Mouse (Mus musculus): ENCODE measurements around the gene Sfrp5.

Sfrp5 gene

DNA sequence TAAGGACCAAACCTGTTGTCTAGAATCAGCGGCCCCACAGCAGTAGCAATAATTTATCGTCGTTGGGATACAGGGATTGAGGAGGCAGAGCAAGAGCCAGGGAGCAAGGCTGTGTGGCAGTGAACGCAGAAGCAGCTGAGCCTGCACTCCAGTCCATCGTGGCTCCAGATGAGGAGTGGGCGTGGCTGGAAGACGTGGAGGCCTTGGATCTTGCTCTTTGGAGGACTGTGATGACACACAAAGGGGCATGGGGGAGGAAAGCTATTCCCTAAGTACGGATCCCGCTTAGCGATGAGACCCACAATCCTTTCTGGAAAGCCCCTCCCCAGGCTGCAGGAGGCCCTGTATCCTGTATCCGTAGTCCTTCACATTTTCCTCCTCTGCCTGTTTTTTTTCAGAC, 4.0 kb downstream of the Sfrp5 start:
- peak; percentile 43 for DNase-seq (ENCODE audit: low read depth, low spot score)

GRCm38 (mm10) chr19:42197066-42197465, 5.0 kb downstream of the Sfrp5 start:
- DNase-seq (ENCODE audit: low read depth, low spot score) = no peak

- no peak for DNase-seq (ENCODE audit: low read depth, low spot score)
Measured at GRCm38 (mm10) chr19:42196378-42196777, 5.7 kb downstream of the Sfrp5 start.

DNA sequence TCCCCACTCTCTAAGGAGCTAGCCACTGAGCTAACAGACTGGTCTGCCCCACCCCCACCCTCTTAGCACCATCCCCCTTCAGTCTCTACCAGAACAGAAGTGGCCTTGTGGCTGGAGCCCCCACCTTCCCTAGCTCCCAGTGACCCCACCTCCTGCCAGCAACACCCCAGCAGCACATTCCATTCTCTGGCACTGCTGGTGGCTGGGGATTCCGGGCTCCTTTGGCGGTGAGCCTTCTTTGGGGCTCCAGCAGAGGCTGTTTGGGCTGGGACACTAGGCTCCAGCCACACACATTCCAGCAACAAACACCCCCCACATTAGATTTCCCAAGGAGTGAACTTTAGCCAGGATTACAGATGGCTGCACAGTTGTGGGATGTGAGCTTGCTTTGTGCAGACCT, 8.7 kb downstream of the Sfrp5 start:
- DNase-seq (ENCODE audit: low read depth, low spot score) = peak; percentile 30

DNA sequence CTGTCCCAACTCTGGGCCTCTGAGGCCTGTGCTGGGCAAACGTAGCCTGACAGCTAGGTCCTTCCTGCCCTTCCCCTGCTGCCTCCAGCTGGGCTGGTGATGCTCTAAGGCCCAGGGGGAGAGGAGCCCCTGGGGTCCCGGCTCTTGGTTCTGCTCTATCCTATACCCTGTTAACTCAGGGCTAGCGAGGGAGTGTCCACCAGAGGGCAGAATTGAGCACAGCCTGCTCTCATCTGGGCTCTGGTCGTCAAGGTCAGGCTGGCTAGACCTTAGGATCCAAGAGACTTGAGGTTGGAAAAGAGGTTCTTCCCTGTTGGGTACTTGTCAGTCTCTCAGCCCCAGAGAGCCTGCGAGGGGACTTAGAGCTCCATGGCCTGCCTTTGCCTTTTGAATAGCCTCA, 11.6 kb downstream of the Sfrp5 start:
- peak; percentile 76 for DNase-seq (ENCODE audit: low read depth, low spot score)

GRCm38 (mm10) chr19:42189735-42190134, 12.3 kb downstream of the Sfrp5 start:
- no peak for DNase-seq (ENCODE audit: low read depth, low spot score)

- DNase-seq (ENCODE audit: low read depth, low spot score) = peak; percentile 64
Measured at GRCm38 (mm10) chr19:42182673-42183072, 19.4 kb downstream of the Sfrp5 start.

DNA sequence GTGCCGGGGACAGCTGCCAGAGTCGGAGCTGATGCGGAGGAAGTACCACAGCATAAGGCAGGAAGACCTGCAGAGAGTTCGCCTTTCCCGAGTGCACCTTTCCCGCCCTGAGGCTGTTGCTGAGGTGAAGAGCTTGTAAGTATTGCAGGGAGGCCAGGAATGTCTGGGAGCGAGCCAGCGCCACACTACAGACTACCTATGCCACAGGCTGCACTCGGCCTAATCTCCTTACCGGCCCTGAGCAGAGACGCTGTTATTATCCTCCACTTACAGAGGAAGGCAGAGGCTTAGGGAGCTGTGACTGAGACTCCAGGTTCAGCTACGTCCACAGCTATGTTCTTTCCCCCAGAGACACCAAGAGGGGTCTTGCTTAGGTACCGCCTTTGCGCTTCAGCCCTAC, 22.7 kb downstream of the Sfrp5 start:
- DNase-seq (ENCODE audit: low read depth, low spot score) = no peak

- DNase-seq (ENCODE audit: low read depth, low spot score) = no peak
Measured at GRCm38 (mm10) chr19:42177461-42177860, 24.6 kb downstream of the Sfrp5 start.

GRCm38 (mm10) chr19:42176841-42177240, 25.2 kb downstream of the Sfrp5 start:
- DNase-seq (ENCODE audit: low read depth, low spot score) = no peak

GRCm38 (mm10) chr19:42170025-42170969, 31.8 kb downstream of the Sfrp5 start:
- peak; percentile 95 for DNase-seq (ENCODE audit: low read depth, low spot score)

DNA sequence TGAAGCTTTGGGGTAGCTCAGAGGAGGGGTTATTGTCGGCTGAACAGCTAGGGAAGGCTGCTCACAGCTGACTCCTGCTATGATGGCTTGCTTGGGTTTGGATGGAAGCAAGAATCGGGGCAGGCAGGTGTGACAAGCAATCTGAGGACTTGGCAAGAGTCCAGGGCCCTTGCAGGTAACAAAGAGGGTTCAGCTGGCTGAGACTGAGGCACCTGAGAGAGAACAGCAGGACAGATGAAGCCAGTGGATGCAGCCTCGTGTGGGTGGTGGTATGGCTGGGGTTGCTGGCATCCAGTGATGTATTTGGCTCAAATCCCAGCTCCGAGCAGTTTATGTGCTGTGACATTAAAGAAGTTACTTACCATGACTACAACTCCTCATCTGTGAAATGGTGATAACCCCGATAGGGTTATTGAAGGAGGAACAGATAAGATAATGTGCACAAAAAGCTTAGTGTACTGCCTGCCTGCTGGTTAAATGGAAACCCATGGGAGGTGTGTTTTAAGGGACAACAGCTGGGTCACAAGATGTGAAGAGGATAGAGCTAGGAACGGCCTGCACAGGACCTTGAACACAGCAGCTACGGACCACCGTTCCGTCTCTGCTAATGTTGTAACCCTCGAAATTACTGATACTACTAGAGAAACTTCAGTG, 32.6 kb downstream of the Sfrp5 start:
- DNase-seq (ENCODE audit: low read depth, low spot score) = no peak

GRCm38 (mm10) chr19:42167489-42167888, 34.6 kb downstream of the Sfrp5 start:
- DNase-seq (ENCODE audit: low read depth, low spot score) = no peak

- DNase-seq (ENCODE audit: low read depth, low spot score) = no peak
Measured at GRCm38 (mm10) chr19:42166766-42167165, 35.3 kb downstream of the Sfrp5 start.

GRCm38 (mm10) chr19:42166130-42166529, 35.9 kb downstream of the Sfrp5 start:
- DNase-seq (ENCODE audit: low read depth, low spot score) = peak; percentile 80

- no peak for DNase-seq (ENCODE audit: low read depth, low spot score)
Measured at GRCm38 (mm10) chr19:42164188-42164587, 37.9 kb downstream of the Sfrp5 start.

GRCm38 (mm10) chr19:42163764-42164163, 38.3 kb downstream of the Sfrp5 start, which contains the start of gene Zfyve27:
TSS of gene Zfyve27 (plus strand) at chr19:42163951.
- no peak for DNase-seq (ENCODE audit: low read depth, low spot score)

GRCm38 (mm10) chr19:42158246-42159017, 43.6 kb downstream of the Sfrp5 start:
- no peak for DNase-seq (ENCODE audit: low read depth, low spot score)

DNA sequence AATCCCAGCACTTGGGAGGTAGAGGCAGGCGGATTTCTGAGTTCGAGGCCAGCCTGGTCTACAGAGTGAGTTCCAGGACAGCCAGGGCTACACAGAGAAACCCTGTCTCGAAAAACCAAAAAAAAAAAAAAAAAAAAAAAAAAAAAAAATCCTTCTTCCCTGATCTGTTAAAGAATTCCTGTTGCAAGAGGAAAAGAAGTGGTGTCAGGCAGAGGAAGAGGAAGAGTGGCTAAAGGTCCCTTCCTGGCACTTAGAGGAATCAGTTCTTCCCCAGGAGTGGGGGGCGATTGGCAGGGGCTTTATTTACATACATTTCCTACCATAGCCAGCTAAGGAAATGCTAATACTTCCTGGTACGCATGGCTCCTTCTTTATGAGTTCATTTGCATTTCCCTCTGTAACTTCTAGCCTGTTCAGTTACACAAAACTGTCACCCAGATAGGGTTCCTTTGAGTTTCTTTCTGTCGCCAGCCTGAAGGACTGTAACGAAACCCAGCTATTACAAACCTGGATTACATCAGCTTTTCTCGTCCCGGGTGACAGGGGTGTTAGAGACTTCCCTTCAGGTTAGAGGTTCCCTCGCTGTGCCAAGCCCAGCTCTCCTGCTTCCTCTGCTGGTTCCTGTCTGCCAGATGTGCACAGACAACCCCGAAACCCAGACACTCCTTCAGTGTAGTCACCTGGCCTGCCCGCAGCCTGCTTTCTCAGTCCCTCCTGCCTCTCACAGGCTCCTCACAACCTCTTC, 44.4 kb downstream of the Sfrp5 start:
- DNase-seq (ENCODE audit: low read depth, low spot score) = no peak

DNA sequence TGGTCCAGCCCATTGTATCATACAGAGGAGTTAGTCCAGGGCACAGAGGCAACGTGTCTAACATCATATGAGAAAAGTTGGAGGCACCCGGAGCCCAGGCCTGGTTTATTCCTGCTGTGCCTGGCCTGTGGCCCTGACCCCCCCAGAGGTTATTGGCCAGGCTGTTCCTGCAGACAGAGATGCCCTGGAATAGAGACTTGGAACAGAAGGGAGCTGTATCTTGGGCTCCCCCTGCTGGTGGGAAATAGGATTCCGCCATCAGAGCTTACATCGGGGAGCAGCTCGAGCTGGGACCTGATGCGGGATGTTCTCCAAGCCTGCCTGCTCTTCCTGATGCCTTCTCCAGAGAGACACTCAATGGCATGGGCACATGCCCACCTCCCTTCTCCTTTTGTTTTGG, 50.1 kb downstream of the Sfrp5 start:
- DNase-seq (ENCODE audit: low read depth, low spot score) = peak; percentile 90

DNA sequence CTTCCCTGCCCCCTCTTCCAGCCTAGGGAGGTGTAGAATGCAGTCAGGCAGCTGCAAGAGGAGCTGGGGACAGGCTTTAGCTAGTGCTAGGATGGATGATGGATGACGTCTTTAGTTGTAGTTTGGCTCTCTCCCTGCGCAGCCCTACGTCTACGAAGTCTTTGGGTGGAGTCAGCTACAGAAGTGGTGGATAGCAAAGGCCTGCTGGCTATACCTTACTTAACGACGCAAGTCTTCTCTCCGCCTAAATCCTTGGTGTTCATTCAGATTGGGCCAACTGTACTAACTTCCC, 53.5 kb downstream of the Sfrp5 start:
- DNase-seq (ENCODE audit: low read depth, low spot score) = no peak
